Mouse (Mus musculus) embryonic facial prominence, embryonic 11.5 days (tissue): ENCODE measurements around the gene Lypd1. TPM values are rescaled to one million over a fixed set of nuclear protein-coding genes. Genes with fewer than 3 reads are reported as not detected.

Source experiments
- ATAC-seq: fragments of 200-750 bp; cut with Nextera tagmentation; replicated peaks from 2 replicates; pipeline ENCODE4 v1.8.0; 2017; ENCODE audit warnings: low read depth; ENCODE audit not compliant: insufficient number of reproducible peaks, low FRiP score, low TSS enrichment
- DNase-seq: peaks from one replicate; pipeline ENCODE4 v3.0.0-alpha.2; 2015; ENCODE audit warnings: low spot score
- H3K27ac ChIP-seq: fragments of 300-500 bp; sonication (generic); replicated peaks from 2 replicates; pipeline ENCODE4 v1.5.1; 2014; ENCODE audit warnings: mild to moderate bottlenecking, low read depth, low read length, control low read depth
- H3K27me3 ChIP-seq: fragments of 300-500 bp; sonication (generic); 2 replicates; pipeline ENCODE4 v1.6.1; 2014; ENCODE audit warnings: mild to moderate bottlenecking, low read length, moderate library complexity, mixed read lengths; ENCODE audit not compliant: control insufficient read depth, insufficient read depth
- H3K36me3 ChIP-seq: fragments of 300-500 bp; sonication (generic); replicated peaks from 2 replicates; pipeline ENCODE4 v1.6.1; 2014; ENCODE audit warnings: low read depth, mild to moderate bottlenecking, low read length, moderate library complexity, mixed read lengths; ENCODE audit not compliant: control insufficient read depth, insufficient read depth
- H3K4me1 ChIP-seq: fragments of 300-500 bp; sonication (generic); 2 replicates; pipeline ENCODE4 v1.6.1; 2014; ENCODE audit warnings: low read length, mixed read lengths; ENCODE audit not compliant: control insufficient read depth, insufficient read depth
- H3K4me2 ChIP-seq: fragments of 300-500 bp; sonication (generic); 2 replicates; pipeline ENCODE4 v1.6.1; 2014; ENCODE audit warnings: low read depth, mild to moderate bottlenecking, control low read depth, low read length, moderate library complexity
- H3K4me3 ChIP-seq: fragments of 300-500 bp; sonication (generic); 2 replicates; pipeline ENCODE4 v1.5.1; 2014; ENCODE audit warnings: low read depth, low read length, control low read depth
- H3K9ac ChIP-seq: fragments of 300-500 bp; sonication (generic); replicated peaks from 2 replicates; pipeline ENCODE4 v1.6.1; 2014; ENCODE audit warnings: mild to moderate bottlenecking, control low read depth, low read length
- H3K9me3 ChIP-seq: fragments of 300-500 bp; sonication (generic); replicated peaks from 2 replicates; pipeline ENCODE4 v1.6.1; 2016; ENCODE audit warnings: mild to moderate bottlenecking, low read length, inconsistent platforms, mixed read lengths; ENCODE audit not compliant: control insufficient read depth
- WGBS: fragments of 180-500 bp; shearing (Covaris S2); extraction: QIAGEN DNeasy Blood & Tissue Kit; methylation state at CpG from one replicate; pipeline ENCODE4 v1.1.7; 2014; 5-methylcytosine and 5-hydroxymethylcytosine counted together
- polyA plus RNA-seq: library from polyadenylated mRNA; unstranded; fragments of >200 nt; fragmentation: Nextera tagmentation; extraction: Ambion mirVana; gene quantifications from 2 replicates; pipeline ENCODE4 v1.2.1, GENCODE M21; 2014

The Lypd1 gene
- polyA plus RNA-seq, 1 experiment from 2014 or later, result 11.7 TPM

- Histone ChIP-seq H3K4me1 (no peaks in the 10 kb centered on the region), H3K9ac (no peak overlapping the region), H3K27me3 (no peaks in the 10 kb centered on the region), H3K36me3 (no peaks in the 10 kb centered on the region), H3K27ac (no peak overlapping the region), H3K4me3 (no peak overlapping the region), H3K9me3 (no peaks in the 10 kb centered on the region), H3K4me2 (no peak overlapping the region)
- 53% methylated on average over 13 of the region's 13 CpGs for WGBS
- DNase-seq, result no peak
- no peak for ATAC-seq
Measured at GRCm38 (mm10) chr1:125839746-125840392, 73.0 kb downstream of the Lypd1 start.

- DNase-seq, result peak; percentile 17
- H3K36me3 ChIP-seq, result no peaks in the 10 kb centered on the region
- no peaks in the 10 kb centered on the region for H3K4me1 ChIP-seq
- 19% methylated on average over 1 of the region's 1 CpGs for WGBS
- H3K9ac ChIP-seq, result no peak overlapping the region
- ATAC-seq, result no peak
- no peak overlapping the region for H3K4me3 ChIP-seq
- no peak overlapping the region for H3K4me2 ChIP-seq
- no peak overlapping the region for H3K27ac ChIP-seq
- no peaks in the 10 kb centered on the region for H3K9me3 ChIP-seq
- H3K27me3 ChIP-seq, result no peaks in the 10 kb centered on the region
Measured at GRCm38 (mm10) chr1:125837507-125837906, 75.4 kb downstream of the Lypd1 start.

GRCm38 (mm10) chr1:125823611-125824010, 89.3 kb downstream of the Lypd1 start:
- Histone ChIP-seq H3K27ac (no peak overlapping the region), H3K4me2 (no peak overlapping the region), H3K9ac (no peak overlapping the region), H3K27me3 (no peaks in the 10 kb centered on the region), H3K9me3 (no peaks in the 10 kb centered on the region), H3K36me3 (no peaks in the 10 kb centered on the region), H3K4me1 (no peaks in the 10 kb centered on the region), H3K4me3 (no peak overlapping the region)
- DNase-seq (no peak), ATAC-seq (no peak)
- 83% methylated on average over 4 of the region's 4 CpGs for WGBS

GRCm38 (mm10) chr1:125821101-125821500, 91.8 kb downstream of the Lypd1 start:
- DNase-seq (no peak), ATAC-seq (no peak)
- no peaks in the 10 kb centered on the region for H3K4me1 ChIP-seq
- no peaks in the 10 kb centered on the region for H3K36me3 ChIP-seq
- no peaks in the 10 kb centered on the region for H3K9me3 ChIP-seq
- H3K4me2 ChIP-seq, result no peak overlapping the region
- WGBS, result 79% methylated on average over 7 of the region's 7 CpGs
- no peak overlapping the region for H3K9ac ChIP-seq
- no peaks in the 10 kb centered on the region for H3K27me3 ChIP-seq
- no peak overlapping the region for H3K4me3 ChIP-seq
- no peak overlapping the region for H3K27ac ChIP-seq

Other genes with a start within 250 kb of the Lypd1 start
- not detected in 2 replicates for gene Gpr39, start 236.1 kb downstream of the Lypd1 start, polyA plus RNA-seq